Mouse (Mus musculus): ENCODE data around the gene Gss.
A peak's percentile ranks its signal among the peaks of the same experiment; 100 is the strongest.

GRCm38 (mm10) chr2:155627030-155627738 lies 34.6 kb upstream of the Gss start:
- peak; percentile 53 for TF ChIP-seq CTCF (conservative IDR thresholded peaks at IDR 0.05; ENCODE audit: low read length)
- TF ChIP-seq POU5F1 (IDR thresholded peaks at IDR 0.05; ENCODE audit: borderline replicate concordance, low read length), result no peak
- TF ChIP-seq NANOG (IDR thresholded peaks at IDR 0.05; ENCODE audit: borderline replicate concordance, low read length), result no peak

Measured in E14TG2a.4 (cell line).